Mouse (Mus musculus) liver, adult 2 months (tissue): Measurements from ENCODE around the gene Glis2.

ENCODE experiments used
- CTCF ChIP-seq: fragments of 200-500 bp; IDR thresholded peaks from 2 replicates; pipeline ENCODE4 v1.5.1; 2011; ENCODE audit warnings: low read depth, low read length, control low read depth
- POLR2A ChIP-seq: fragments of 200-500 bp; IDR thresholded peaks from 2 replicates; pipeline ENCODE4 v1.6.1; 2011; ENCODE audit warnings: low read length, control low read depth; ENCODE audit not compliant: insufficient read depth; ENCODE audit errors: extremely low read depth

- TF ChIP-seq CTCF = no peak
- TF ChIP-seq POLR2A = no peak
Measured at GRCm38 (mm10) chr16:4627105-4627504, 32.6 kb downstream of the Glis2 start.
